Mouse (Mus musculus): ENCODE measurements around the gene Sgcd.
"Not testable (repeated sequence)": the region's sequence is repeated elsewhere in the genome, so short reads cannot be mapped to it uniquely, and the experiment has no call there.

The Sgcd gene

GRCm38 (mm10) chr11:47460700-47461099 is 528.1 kb downstream of the Sgcd start:
- in situ Hi-C loops (cut with MboI, MseI), result not testable (repeated sequence)

GRCm38 (mm10) chr11:47460149-47460548 is 528.6 kb downstream of the Sgcd start:
- in situ Hi-C loops (cut with MboI, MseI), result no loop called here

GRCm38 (mm10) chr11:47459214-47459613 is 529.6 kb downstream of the Sgcd start:
- in situ Hi-C loops (cut with MboI, MseI), result no loop called here

GRCm38 (mm10) chr11:47447790-47448189 is 541.0 kb downstream of the Sgcd start:
- in situ Hi-C loops (cut with MboI, MseI), result no loop called here

GRCm38 (mm10) chr11:47446337-47446736 is 542.4 kb downstream of the Sgcd start:
- in situ Hi-C loops (cut with MboI, MseI), result no loop called here

- in situ Hi-C loops (cut with MboI, MseI), result no loop called here
Measured at GRCm38 (mm10) chr11:47445683-47446082, 543.1 kb downstream of the Sgcd start.

GRCm38 (mm10) chr11:47442266-47442665 is 546.5 kb downstream of the Sgcd start:
- in situ Hi-C loops (cut with MboI, MseI), result no loop called here

- in situ Hi-C loops (cut with MboI, MseI), result no loop called here
Measured at GRCm38 (mm10) chr11:47399607-47400006, 589.2 kb downstream of the Sgcd start.

- in situ Hi-C loops (cut with MboI, MseI), result not testable (repeated sequence)
Measured at GRCm38 (mm10) chr11:47390798-47391197, 598.0 kb downstream of the Sgcd start.

- in situ Hi-C loops (cut with MboI, MseI), result loop anchor here (10.0 kb wide), 1 partner anchor 215 kb away; no protein-coding TSS in a partner anchor
Measured at GRCm38 (mm10) chr11:47389327-47389726, 599.4 kb downstream of the Sgcd start.

- in situ Hi-C loops (cut with MboI, MseI), result loop anchor here (10.0 kb wide), 1 partner anchor 217 kb away; no protein-coding TSS in a partner anchor
Measured at GRCm38 (mm10) chr11:47387726-47388125, 601.0 kb downstream of the Sgcd start.

- in situ Hi-C loops (cut with MboI, MseI), result loop anchor here (10.0 kb wide), 1 partner anchor 219 kb away; no protein-coding TSS in a partner anchor
Measured at GRCm38 (mm10) chr11:47386136-47386535, 602.6 kb downstream of the Sgcd start.

- in situ Hi-C loops (cut with MboI, MseI), result no loop called here
Measured at GRCm38 (mm10) chr11:47379630-47379958, 609.2 kb downstream of the Sgcd start.

- in situ Hi-C loops (cut with MboI, MseI), result no loop called here
Measured at GRCm38 (mm10) chr11:47378843-47379629, 609.7 kb downstream of the Sgcd start.

- in situ Hi-C loops (cut with MboI, MseI), result no loop called here
Measured at GRCm38 (mm10) chr11:47377421-47377820, 611.3 kb downstream of the Sgcd start.

GRCm38 (mm10) chr11:47376915-47377314 is 611.9 kb downstream of the Sgcd start:
- in situ Hi-C loops (cut with MboI, MseI), result no loop called here

GRCm38 (mm10) chr11:47371616-47372015 is 617.2 kb downstream of the Sgcd start:
- in situ Hi-C loops (cut with MboI, MseI), result no loop called here

- in situ Hi-C loops (cut with MboI, MseI), result no loop called here
Measured at GRCm38 (mm10) chr11:47351585-47351984, 637.2 kb downstream of the Sgcd start.

GRCm38 (mm10) chr11:47343486-47343885 is 645.3 kb downstream of the Sgcd start:
- in situ Hi-C loops (cut with MboI, MseI), result no loop called here

GRCm38 (mm10) chr11:47333702-47334101 is 655.1 kb downstream of the Sgcd start:
- in situ Hi-C loops (cut with MboI, MseI), result no loop called here

GRCm38 (mm10) chr11:47305579-47305978 is 683.2 kb downstream of the Sgcd start:
- in situ Hi-C loops (cut with MboI, MseI), result no loop called here

- in situ Hi-C loops (cut with MboI, MseI), result no loop called here
Measured at GRCm38 (mm10) chr11:47304702-47305450, 683.9 kb downstream of the Sgcd start.

- in situ Hi-C loops (cut with MboI, MseI), result no loop called here
Measured at GRCm38 (mm10) chr11:47299777-47300176, 689.0 kb downstream of the Sgcd start.

Measured in T-helper 2 cell (primary cell).